Mouse (Mus musculus): ENCODE data around the gene Tmem126a.

DNA sequence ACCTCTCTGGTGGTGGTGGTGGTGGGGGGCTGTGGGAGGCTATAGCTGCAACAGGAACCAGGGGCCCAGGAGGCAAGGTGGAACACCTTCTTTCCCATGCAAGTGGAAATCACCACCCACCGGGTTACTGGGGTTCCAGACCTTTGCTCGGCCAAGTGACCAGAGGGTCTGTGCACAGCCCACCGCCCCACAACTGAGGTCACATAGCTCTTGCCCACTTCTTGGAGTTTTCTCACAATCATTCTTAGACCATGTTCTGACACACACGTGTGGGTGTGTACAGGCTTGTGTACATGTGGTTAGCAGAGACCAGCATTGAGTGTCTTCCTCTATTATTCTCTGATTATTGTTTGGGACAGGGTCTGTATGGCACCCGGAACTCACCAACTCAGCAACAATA is 4.4 kb upstream of the Tmem126a start:
- no peak for TF ChIP-seq CTCF (IDR thresholded peaks at IDR 0.05; ENCODE audit: control insufficient read depth, insufficient read depth, insufficient read length)
- no peak for TF ChIP-seq USF1 (IDR thresholded peaks at IDR 0.05; ENCODE audit: low read depth)
- TF ChIP-seq MAX (IDR thresholded peaks at IDR 0.05): no peak
